8 mouse cellular contexts compared by ENCODE assay signal in genomic region chr13:94175379-94176050, GRCm38 (mm10).
DNase-seq lines count a peak whose midpoint lies in the region; ATAC-seq and TF ChIP-seq lines count a peak whose summit lies in the region.

No protein-coding gene starts in this region.

- H3K9me3 ChIP-seq in kidney, postnatal 0 days (replicated peaks; ENCODE audit: low read length): no peaks in the 10 kb centered on the region
- no peaks in the 10 kb centered on the region for H3K9me3 ChIP-seq in limb, embryonic 12.5 days
- no peaks in the 10 kb centered on the region for H3K9me3 ChIP-seq in stomach, embryonic 15.5 days

- H3K27ac ChIP-seq in kidney, postnatal 0 days: no peak overlapping the region
- H3K27ac ChIP-seq in limb, embryonic 12.5 days: no peak overlapping the region
- no peak overlapping the region for H3K27ac ChIP-seq in stomach, embryonic 15.5 days

- WGBS in kidney, postnatal 0 days: 74% methylated on average over 6 of the region's 6 CpGs
- WGBS in limb, embryonic 12.5 days: 77% methylated on average over 6 of the region's 6 CpGs
- 69% methylated on average over 6 of the region's 6 CpGs for WGBS in stomach, embryonic 15.5 days

- DNase-seq in kidney, postnatal 0 days (ENCODE audit: low spot score): no peak
- DNase-seq in kidney, adult 8-10 months: no peak
- DNase-seq in right cerebral cortex, postnatal 25 days: no peak
- DNase-seq in left cerebral cortex, postnatal 36 days (ENCODE audit: low spot score in 2 of 2): no peak
- DNase-seq in testis, postnatal 10 days (ENCODE audit: low spot score): no peak

- H3K4me1 ChIP-seq in kidney, postnatal 0 days (replicated peaks; ENCODE audit: insufficient read depth, low read length): peaks cover 26% of the 10 kb centered on the region
- H3K4me1 ChIP-seq in limb, embryonic 12.5 days (replicated peaks): peaks cover 61% of the 10 kb centered on the region
- peaks cover 10% of the 10 kb centered on the region for H3K4me1 ChIP-seq in stomach, embryonic 15.5 days

- intact Hi-C loops in left cerebral cortex, postnatal 36 days (cut with DNase I): no loop called here

- no peaks in the 10 kb centered on the region for H3K27me3 ChIP-seq in kidney, postnatal 0 days (ENCODE audit: insufficient read depth, low read length)
- 0 out of 2 replicates have a peak, but pooled peaks cover 11% of the 10 kb centered on the region for H3K27me3 ChIP-seq in limb, embryonic 12.5 days
- H3K27me3 ChIP-seq in stomach, embryonic 15.5 days (replicated peaks): 0 out of 2 replicates have a peak, but pooled peaks cover 11% of the 10 kb centered on the region

- no peaks in the 10 kb centered on the region for H3K36me3 ChIP-seq in kidney, postnatal 0 days (ENCODE audit: insufficient read depth, low read length)
- peaks cover 8% of the 10 kb centered on the region; the same call in 1 of the 2 replicates for H3K36me3 ChIP-seq in limb, embryonic 12.5 days
- no peaks in the 10 kb centered on the region for H3K36me3 ChIP-seq in stomach, embryonic 15.5 days

- 0 out of 2 replicates have a peak overlapping the region, but pooled peaks have one; percentile 77 for H3K4me2 ChIP-seq in kidney, postnatal 0 days (ENCODE audit: low read length)
- H3K4me2 ChIP-seq in limb, embryonic 12.5 days: peak overlapping the region; percentile 94
- 0 out of 2 replicates have a peak overlapping the region, but pooled peaks have one; percentile 96 for H3K4me2 ChIP-seq in stomach, embryonic 15.5 days

- no peak overlapping the region for H3K4me3 ChIP-seq in kidney, postnatal 0 days (replicated peaks; ENCODE audit: low read depth, low read length)
- H3K4me3 ChIP-seq in limb, embryonic 12.5 days (replicated peaks): peak overlapping the region; percentile 51
- no peak overlapping the region for H3K4me3 ChIP-seq in stomach, embryonic 15.5 days (replicated peaks)

- TF ChIP-seq CTCF in kidney, postnatal 0 days (IDR thresholded peaks at IDR 0.05; ENCODE audit: low read depth): no peak

- H3K9ac ChIP-seq in kidney, postnatal 0 days (ENCODE audit: low read depth, low read length): no peak overlapping the region
- H3K9ac ChIP-seq in limb, embryonic 12.5 days (replicated peaks): no peak overlapping the region
- no peak overlapping the region for H3K9ac ChIP-seq in stomach, embryonic 15.5 days

- no peak for ATAC-seq in kidney, postnatal 0 days (replicated peaks; ENCODE audit: low FRiP score, low read depth)
- peak; percentile 24 for ATAC-seq in common myeloid progenitor, adult 5-6 weeks (replicated peaks; ENCODE audit: low read depth, poor library complexity, severe bottlenecking)
- no peak for ATAC-seq in limb, embryonic 12.5 days (ENCODE audit: insufficient number of reproducible peaks, insufficient read depth, low FRiP score, low TSS enrichment, low read depth)
- ATAC-seq in stomach, embryonic 15.5 days (ENCODE audit: insufficient read depth, low FRiP score, low read depth): no peak
